Mouse (Mus musculus): ENCODE results near the gene Kncn.

DNA sequence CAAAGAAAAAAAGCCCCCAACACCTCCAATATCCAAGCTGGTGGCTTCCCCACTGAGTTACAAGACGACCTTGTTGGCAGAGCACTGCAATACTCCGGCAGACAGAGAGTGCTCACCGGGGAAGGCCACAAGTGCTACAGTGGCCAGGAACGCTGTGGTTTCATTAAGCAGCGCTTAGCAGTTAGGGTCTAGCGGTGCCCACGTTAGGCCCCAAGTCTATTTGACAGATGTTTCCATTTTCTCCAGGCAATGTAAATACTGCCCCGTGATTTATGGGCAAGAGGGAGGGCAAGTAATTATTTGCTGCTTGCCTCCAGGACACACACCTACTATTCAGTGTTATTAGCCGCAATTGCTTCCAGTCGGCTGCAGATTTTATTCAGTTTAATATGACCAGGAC is 20.3 kb upstream of the Kncn start:
- TF ChIP-seq CTCF (IDR thresholded peaks at IDR 0.05; ENCODE audit: borderline replicate concordance, insufficient read depth, low read length) (no peak), POLR2A (IDR thresholded peaks at IDR 0.05; ENCODE audit: low read depth, low read length) (no peak)

All from embryonic fibroblast, embryonic 13.5 days (primary cell).